Mouse (Mus musculus) CH12.LX (cell line): ENCODE data around the gene Mkln1. TPM values are rescaled to one million over a fixed set of nuclear protein-coding genes. Genes with fewer than 3 reads are reported as not detected.

ENCODE experiments used
- DNase-seq: peaks from one replicate; pipeline ENCODE4 v3.0.0-alpha.2; 2013; ENCODE audit errors: extremely low read depth
- H3K27ac ChIP-seq: 2 replicates; pipeline ENCODE4 v1.5.1; 2012; ENCODE audit warnings: low read depth, mild to moderate bottlenecking, control low read depth, moderate library complexity; ENCODE audit not compliant: insufficient read depth
- H3K27me3 ChIP-seq: replicated peaks from 2 replicates; pipeline ENCODE3; 2012; ENCODE audit warnings: inconsistent platforms
- H3K36me3 ChIP-seq, 2 experiments: replicated peaks in 1 of 2; 2 replicates each; pipeline versions ENCODE3 to v1.6.1; 2012; ENCODE audit warnings: inconsistent platforms in 1 of 2, low read length in 1 of 2, mild to moderate bottlenecking in 1 of 2, mixed read lengths in 1 of 2, moderate library complexity in 1 of 2; ENCODE audit not compliant: control insufficient read depth in 1 of 2, insufficient read depth in 1 of 2
- H3K4me1 ChIP-seq, 2 experiments: 2 replicates each; pipeline ENCODE4 v1.6.1; 2012; ENCODE audit warnings: inconsistent platforms in 1 of 2, moderate library complexity in 1 of 2; ENCODE audit not compliant: insufficient read depth in 2 of 2, control insufficient read depth in 1 of 2
- H3K4me2 ChIP-seq: 2 replicates; pipeline ENCODE4 v1.6.1; 2012; ENCODE audit warnings: low read depth, mild to moderate bottlenecking, control low read depth; ENCODE audit not compliant: poor library complexity, insufficient read depth, severe bottlenecking
- H3K4me3 ChIP-seq, 3 experiments: fragments of 150-350 bp in 1 of 3; sonication (generic) in 1 of 3; replicated peaks in 1 of 3; 2 replicates each; pipeline versions ENCODE3 to v1.5.1; 2011 to 2012; ENCODE audit warnings: low read depth in 2 of 3, low read length in 2 of 3, mild to moderate bottlenecking in 2 of 3, moderate library complexity in 2 of 3, control low read depth in 1 of 3, improper control_type of control experiment in 1 of 3, inconsistent platforms in 1 of 3, mixed read lengths in 1 of 3; ENCODE audit not compliant: poor library complexity in 1 of 3
- H3K79me2 ChIP-seq: replicated peaks from 2 replicates; pipeline ENCODE4 v1.6.1; 2012; ENCODE audit warnings: mild to moderate bottlenecking, moderate library complexity; ENCODE audit not compliant: control insufficient read depth, poor library complexity, insufficient read depth, severe bottlenecking; ENCODE audit errors: extremely low read depth
- H3K9ac ChIP-seq: 2 replicates; pipeline ENCODE4 v1.6.1; 2012; ENCODE audit warnings: low read depth, mild to moderate bottlenecking, control low read depth, moderate library complexity; ENCODE audit not compliant: insufficient read depth
- H3K9me3 ChIP-seq: replicated peaks from 2 replicates; pipeline ENCODE3; 2012; ENCODE audit warnings: low read length, inconsistent platforms, mixed read lengths
- BHLHE40 ChIP-seq: IDR thresholded peaks from 2 replicates; pipeline ENCODE4 v1.6.1; 2011; ENCODE audit warnings: mild to moderate bottlenecking, low read depth, low read length, improper control_type of control experiment
- CHD2 ChIP-seq: IDR thresholded peaks from 2 replicates; pipeline ENCODE4 v1.6.1; 2011; ENCODE audit warnings: low read length, improper control_type of control experiment
- ELF1 ChIP-seq: IDR thresholded peaks from 2 replicates; pipeline ENCODE4 v1.6.1; 2014; ENCODE audit warnings: low read depth, mild to moderate bottlenecking, inconsistent platforms, low read length, improper control_type of control experiment
- GABPA ChIP-seq: IDR thresholded peaks from 2 replicates; pipeline ENCODE4 v1.6.1; 2012; ENCODE audit warnings: low read depth, low read length, improper control_type of control experiment, inconsistent platforms; ENCODE audit not compliant: insufficient replicate concordance
- HCFC1 ChIP-seq: IDR thresholded peaks from 2 replicates; pipeline ENCODE4 v1.6.1; 2012; ENCODE audit warnings: low read depth, mild to moderate bottlenecking, inconsistent platforms, low read length, improper control_type of control experiment
- MAFK ChIP-seq: IDR thresholded peaks from 2 replicates; pipeline ENCODE4 v1.6.1; 2011; ENCODE audit warnings: low read length, improper control_type of control experiment; ENCODE audit not compliant: insufficient replicate concordance
- MAX ChIP-seq: IDR thresholded peaks from 2 replicates; pipeline ENCODE4 v1.6.1; 2011; ENCODE audit warnings: low read length, improper control_type of control experiment
- MAZ ChIP-seq: IDR thresholded peaks from 2 replicates; pipeline ENCODE4 v1.6.1; 2012; ENCODE audit warnings: low read depth, mild to moderate bottlenecking, inconsistent platforms, low read length, improper control_type of control experiment, moderate library complexity
- MEF2A ChIP-seq: IDR thresholded peaks from 2 replicates; pipeline ENCODE4 v1.6.1; 2014; ENCODE audit warnings: low read depth, mild to moderate bottlenecking, inconsistent platforms, low read length, improper control_type of control experiment, borderline replicate concordance
- MYC ChIP-seq: IDR thresholded peaks from 2 replicates; pipeline ENCODE4 v1.6.1; 2011; ENCODE audit warnings: low read depth, mild to moderate bottlenecking, improper control_type of control experiment, low read length
- NELFE ChIP-seq: IDR thresholded peaks from 2 replicates; pipeline ENCODE4 v1.6.1; 2011; ENCODE audit warnings: low read depth, low read length, improper control_type of control experiment
- NRF1 ChIP-seq: IDR thresholded peaks from 2 replicates; pipeline ENCODE4 v1.6.1; 2014; ENCODE audit warnings: low read depth, mild to moderate bottlenecking, inconsistent platforms, low read length, improper control_type of control experiment, moderate library complexity
- RAD21 ChIP-seq: IDR thresholded peaks from 2 replicates; pipeline ENCODE4 v1.6.1; 2011; ENCODE audit warnings: low read depth, mild to moderate bottlenecking, low read length, improper control_type of control experiment, moderate library complexity
- RCOR1 ChIP-seq: conservative IDR thresholded peaks from 2 replicates; pipeline ENCODE4 v1.6.1; 2012; ENCODE audit warnings: low read depth, mild to moderate bottlenecking, inconsistent platforms, low read length, improper control_type of control experiment
- SIN3A ChIP-seq: IDR thresholded peaks from 2 replicates; pipeline ENCODE4 v1.6.1; 2012; ENCODE audit warnings: low read length, improper control_type of control experiment, inconsistent platforms
- TBP ChIP-seq: conservative IDR thresholded peaks from 2 replicates; pipeline ENCODE4 v1.6.1; 2011; ENCODE audit warnings: low read depth, low read length, improper control_type of control experiment
- TCF12 ChIP-seq: IDR thresholded peaks from 2 replicates; pipeline ENCODE4 v1.6.1; 2014; ENCODE audit warnings: low read depth, mild to moderate bottlenecking, inconsistent platforms, low read length, improper control_type of control experiment
- UBTF ChIP-seq: IDR thresholded peaks from 2 replicates; pipeline ENCODE4 v1.6.1; 2012; ENCODE audit warnings: low read depth, mild to moderate bottlenecking, inconsistent platforms, low read length, improper control_type of control experiment, moderate library complexity
- USF2 ChIP-seq: conservative IDR thresholded peaks from 2 replicates; pipeline ENCODE4 v1.6.1; 2011; ENCODE audit warnings: low read depth, low read length, improper control_type of control experiment
- ZKSCAN1 ChIP-seq: IDR thresholded peaks from 2 replicates; pipeline ENCODE4 v1.6.1; 2012; ENCODE audit warnings: low read depth, inconsistent platforms, low read length, improper control_type of control experiment, borderline replicate concordance
- ZMIZ1 ChIP-seq: IDR thresholded peaks from 2 replicates; pipeline ENCODE4 v1.6.1; 2012; ENCODE audit warnings: low read depth, mild to moderate bottlenecking, inconsistent platforms, low read length, improper control_type of control experiment
- dilution Hi-C: fragments of 300-500 bp; cut with MboI; formaldehyde crosslinking; loops from 2 replicates; pipeline ENCODE4 v1.14.3; 2020; ENCODE audit warnings: low sequenced_read_pairs; ENCODE audit not compliant: extremely low pct_unique_long_range_greater_than_20kb, extremely low pct_ligation_motif_present
- in situ Hi-C: fragments of 300-500 bp; cut with MboI; formaldehyde crosslinking; loops from 3 replicates; pipeline ENCODE4 v1.14.3; 2019; ENCODE audit warnings: low sequenced_read_pairs, low pct_ligation_motif_present, low pct_unique_long_range_greater_than_20kb, mixed read lengths
- polyA plus RNA-seq: library from polyadenylated mRNA; unstranded; fragments of >175 nt; gene quantifications from 2 replicates; pipeline ENCODE4 v1.2.1, GENCODE M21; 2012; ENCODE audit warnings: low read depth; ENCODE audit not compliant: insufficient read length
- total RNA-seq, 2 experiments: library from RNA; depleted of rRNA; stranded (reverse); fragments of 300-350 nt in 1 of 2; fragments of >200 nt in 1 of 2; gene quantifications; 2 replicates each; pipeline ENCODE4 v1.2.3; 2012 to 2014

Gene Mkln1
- total and polyA plus RNA-seq, 3 experiments, result 79.6 to 127 (median 115) TPM

DNA sequence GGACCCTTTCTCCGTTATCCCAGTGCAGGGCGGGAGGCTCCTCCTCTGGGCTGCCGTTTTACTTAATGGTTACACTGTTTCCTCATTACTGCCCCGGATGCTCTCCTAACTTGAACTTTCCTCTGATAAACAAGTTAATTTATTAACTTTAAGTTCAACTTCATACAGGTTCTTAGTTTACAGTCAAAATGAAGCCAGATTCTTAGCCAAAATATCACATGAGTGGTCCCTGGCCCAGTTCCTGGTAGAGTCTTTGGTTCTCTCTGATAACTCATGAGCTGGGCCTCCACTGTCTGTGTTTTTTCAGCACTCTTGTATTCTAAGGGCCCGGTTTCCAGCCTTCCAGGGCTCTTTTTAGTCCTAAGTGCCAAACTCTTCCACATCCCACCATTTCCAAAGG, 5.7 kb upstream of the Mkln1 start:
- peaks cover 0 to 4% of the 10 kb centered on the region in 2 experiments; a peak in 1 of 4 replicates for H3K4me1 ChIP-seq
- TF ChIP-seq MYC (no peak), TCF12 (no peak), UBTF (no peak), CHD2 (no peak), HCFC1 (no peak), ELF1 (no peak), MAFK (no peak), RAD21 (no peak), ZKSCAN1 (no peak), TBP (no peak), ZMIZ1 (no peak)
- DNase-seq, result no peak
- dilution Hi-C loops, result no loop called here
- peaks cover 2% of the 10 kb centered on the region for H3K9me3 ChIP-seq
- H3K4me2 ChIP-seq, result no peak overlapping the region
- no peak overlapping the region for H3K27ac ChIP-seq
- no peak overlapping the region for H3K9ac ChIP-seq
- H3K27me3 ChIP-seq, result no peaks in the 10 kb centered on the region
- no peaks in the 10 kb centered on the region for H3K36me3 ChIP-seq
- no peaks in the 10 kb centered on the region for H3K79me2 ChIP-seq
- in situ Hi-C loops, result loop anchor here (25.0 kb wide), 1 partner anchor 181 kb away; no protein-coding TSS in a partner anchor
- H3K4me3 ChIP-seq, result no peak overlapping the region

DNA sequence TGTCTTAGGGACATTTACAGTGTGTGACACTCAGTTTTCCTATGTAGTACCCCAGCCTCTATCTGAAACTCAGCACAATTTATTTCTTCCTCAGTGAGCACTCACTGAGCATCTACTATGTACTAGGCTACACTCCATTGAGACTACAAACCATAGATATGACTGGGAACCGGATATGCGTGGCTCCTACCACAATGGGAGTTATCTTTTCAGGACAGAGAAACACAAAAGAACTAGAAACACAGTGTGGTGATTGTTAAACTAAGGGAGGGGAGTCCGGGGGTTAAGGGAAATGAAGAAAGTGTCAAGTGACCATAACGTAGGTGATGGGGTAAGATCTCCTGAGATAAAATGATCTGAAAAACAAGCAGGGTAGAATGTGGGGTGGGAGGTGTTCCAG, 2.4 kb upstream of the Mkln1 start:
- in situ Hi-C loops, result loop anchor here (25.0 kb wide), 1 partner anchor 184 kb away; no protein-coding TSS in a partner anchor
- peaks cover 19% of the 10 kb centered on the region for H3K79me2 ChIP-seq
- H3K4me3 ChIP-seq, result no peak overlapping the region
- DNase-seq, result no peak
- no peak overlapping the region for H3K27ac ChIP-seq
- H3K9me3 ChIP-seq, result peaks cover 2% of the 10 kb centered on the region
- dilution Hi-C loops, result no loop called here
- H3K9ac ChIP-seq, result no peak overlapping the region
- H3K36me3 ChIP-seq, result no peaks in the 10 kb centered on the region
- TF ChIP-seq NRF1 (no peak), RCOR1 (no peak)
- no peak overlapping the region for H3K4me2 ChIP-seq
- H3K27me3 ChIP-seq, result no peaks in the 10 kb centered on the region
- H3K4me1 ChIP-seq, result peaks cover 2 to 18% of the 10 kb centered on the region in 2 experiments; a peak in 3 of 4 replicates

GRCm38 (mm10) chr6:31397308-31397707, 1.2 kb upstream of the Mkln1 start:
- no peak overlapping the region for H3K9ac ChIP-seq
- no peak overlapping the region for H3K27ac ChIP-seq
- DNase-seq, result no peak
- H3K79me2 ChIP-seq, result peaks cover 27% of the 10 kb centered on the region
- H3K4me2 ChIP-seq, result no peak overlapping the region
- TF ChIP-seq RAD21 (no peak), CHD2 (no peak), GABPA (no peak), USF2 (no peak), SIN3A (no peak), MAX (no peak), NELFE (no peak), TBP (no peak), MEF2A (no peak), HCFC1 (no peak), ZMIZ1 (no peak), MAZ (no peak), ELF1 (no peak), BHLHE40 (no peak), MYC (no peak)
- TF ChIP-seq, all 38 proteins: peak for 0
- in situ Hi-C loops (loop anchor here (25.0 kb wide), 1 partner anchor 185 kb away; no protein-coding TSS in a partner anchor), dilution Hi-C loops (no loop called here)
- no peaks in the 10 kb centered on the region for H3K27me3 ChIP-seq
- no peak overlapping the region for H3K4me3 ChIP-seq
- peaks cover 2% of the 10 kb centered on the region for H3K9me3 ChIP-seq
- H3K36me3 ChIP-seq, result peaks cover 0 to 1% of the 10 kb centered on the region in 2 experiments
- H3K4me1 ChIP-seq, result peaks cover 2 to 19% of the 10 kb centered on the region in 2 experiments; a peak in 3 of 4 replicates
